Mouse (Mus musculus) C2C12 (cell line): Measurements from ENCODE around the gene Lamb3. TPM values are rescaled to one million over a fixed set of nuclear protein-coding genes. Genes with fewer than 3 reads are reported as not detected.

Experiments
- H3K27me3 ChIP-seq: one replicate; pipeline ENCODE4 v1.6.1; 2011; ENCODE audit not compliant: control insufficient read depth, insufficient read depth, insufficient read length
- H3K36me3 ChIP-seq: one replicate; pipeline ENCODE4 v1.6.1; 2011; ENCODE audit not compliant: control insufficient read depth, insufficient read depth
- H3K4me3 ChIP-seq: one replicate; pipeline ENCODE4 v1.5.1; 2011; ENCODE audit warnings: mild to moderate bottlenecking, control low read depth; ENCODE audit not compliant: poor library complexity, insufficient read depth, severe bottlenecking
- H3K79me2 ChIP-seq: one replicate; pipeline ENCODE4 v1.6.1; 2011; ENCODE audit not compliant: control insufficient read depth, insufficient read depth
- H3K79me3 ChIP-seq: one replicate; pipeline ENCODE4 v1.6.1; 2011; ENCODE audit warnings: low read depth, control low read depth
- H3ac ChIP-seq: one replicate; pipeline ENCODE3; 2011; ENCODE audit warnings: low read depth; ENCODE audit not compliant: control insufficient read depth, insufficient read length
- CEBPB ChIP-seq: IDR thresholded peaks from one replicate; pipeline ENCODE4 v1.6.1; 2011; ENCODE audit warnings: low read depth, mild to moderate bottlenecking, control low read depth, moderate library complexity
- CTCF ChIP-seq: IDR thresholded peaks from one replicate; pipeline ENCODE4 v1.5.1; 2011; ENCODE audit not compliant: control insufficient read depth, insufficient read depth, insufficient read length
- FOSL1 ChIP-seq: IDR thresholded peaks from one replicate; pipeline ENCODE4 v1.8.0; 2011; ENCODE audit warnings: mild to moderate bottlenecking, low read length; ENCODE audit not compliant: poor library complexity, insufficient read depth, severe bottlenecking
- MAX ChIP-seq: IDR thresholded peaks from one replicate; pipeline ENCODE4 v1.6.1; 2011; ENCODE audit warnings: mild to moderate bottlenecking, control low read depth
- MYOD1 ChIP-seq: IDR thresholded peaks from one replicate; pipeline ENCODE4 v1.6.1; 2011; ENCODE audit warnings: low read depth; ENCODE audit not compliant: control insufficient read depth, insufficient read length
- MYOG ChIP-seq: IDR thresholded peaks from one replicate; pipeline ENCODE4 v1.6.1; 2011; ENCODE audit not compliant: control insufficient read depth, insufficient read length; ENCODE audit errors: extremely low read depth
- USF1 ChIP-seq: IDR thresholded peaks from one replicate; pipeline ENCODE4 v1.6.1; 2011; ENCODE audit warnings: low read depth, mild to moderate bottlenecking, control low read depth, moderate library complexity
- polyA plus RNA-seq: library from polyadenylated mRNA; unstranded; fragments of >200 nt; fragmentation: generic; extraction: Trizol; gene quantifications from one replicate; pipeline ENCODE4 v1.2.1, GENCODE M21; 2012; ENCODE audit warnings: missing spikeins

Gene Lamb3
- polyA plus RNA-seq, 1 experiment: 5.3 TPM

DNA sequence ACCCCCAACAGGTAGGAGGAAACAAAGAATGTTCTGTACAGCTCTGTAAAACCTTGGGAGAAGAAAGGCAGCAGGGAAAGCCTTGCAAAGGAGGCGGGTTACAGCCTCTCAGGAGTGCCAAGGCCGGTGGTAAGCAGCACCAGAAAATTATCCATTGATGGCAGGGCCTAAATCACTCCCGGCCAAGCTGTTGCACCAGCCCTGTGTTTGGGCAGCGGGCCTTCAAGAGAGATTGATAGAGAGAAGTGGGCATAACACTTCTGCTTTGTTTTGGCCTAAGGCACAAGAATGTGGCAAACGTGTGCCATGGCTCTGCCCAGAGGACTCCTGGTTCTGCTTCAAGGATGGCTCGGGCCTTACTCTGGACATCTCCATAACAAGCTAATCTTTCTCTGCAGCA lies 172.1 kb downstream of the Lamb3 start:
- TF ChIP-seq MYOD1 (no peak), MAX (no peak), CTCF (no peak), USF1 (no peak), CEBPB (no peak), FOSL1 (no peak), MYOG (no peak)
- Histone ChIP-seq H3K79me3 (no peaks in the 10 kb centered on the region), H3K36me3 (no peaks in the 10 kb centered on the region)

DNA sequence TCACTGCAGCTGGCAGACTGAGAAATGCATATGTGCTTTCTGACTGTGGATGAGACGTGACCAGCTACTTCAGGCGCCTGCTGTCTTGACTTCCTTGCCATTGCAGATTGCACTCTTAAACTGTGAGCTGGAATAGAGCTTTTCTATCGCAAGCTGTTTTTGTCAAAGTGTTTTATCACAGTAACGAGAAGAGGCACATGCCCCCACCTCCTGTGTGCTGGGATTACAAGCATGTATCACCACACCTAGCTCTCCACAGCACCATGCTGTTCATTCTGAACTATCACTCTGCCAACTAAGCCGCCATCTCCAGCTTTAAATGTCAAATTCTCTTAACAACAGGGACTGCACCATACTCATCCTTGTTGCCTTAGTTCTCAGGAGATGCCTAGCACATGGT lies 173.4 kb downstream of the Lamb3 start:
- no peak overlapping the region for H3ac ChIP-seq
- H3K79me2 ChIP-seq: no peaks in the 10 kb centered on the region
- H3K4me3 ChIP-seq: no peak overlapping the region
- no peak for TF ChIP-seq FOSL1
- no peak for TF ChIP-seq MYOG
- no peak for TF ChIP-seq CTCF
- no peaks in the 10 kb centered on the region for H3K36me3 ChIP-seq
- H3K79me3 ChIP-seq: no peaks in the 10 kb centered on the region
- no peaks in the 10 kb centered on the region for H3K27me3 ChIP-seq

More for the DNA sequence above, 172.1 kb downstream of the Lamb3 start:
- H3K79me2 ChIP-seq: no peaks in the 10 kb centered on the region
- H3K4me3 ChIP-seq: no peak overlapping the region
- no peaks in the 10 kb centered on the region for H3K27me3 ChIP-seq
- H3ac ChIP-seq: no peak overlapping the region

DNA sequence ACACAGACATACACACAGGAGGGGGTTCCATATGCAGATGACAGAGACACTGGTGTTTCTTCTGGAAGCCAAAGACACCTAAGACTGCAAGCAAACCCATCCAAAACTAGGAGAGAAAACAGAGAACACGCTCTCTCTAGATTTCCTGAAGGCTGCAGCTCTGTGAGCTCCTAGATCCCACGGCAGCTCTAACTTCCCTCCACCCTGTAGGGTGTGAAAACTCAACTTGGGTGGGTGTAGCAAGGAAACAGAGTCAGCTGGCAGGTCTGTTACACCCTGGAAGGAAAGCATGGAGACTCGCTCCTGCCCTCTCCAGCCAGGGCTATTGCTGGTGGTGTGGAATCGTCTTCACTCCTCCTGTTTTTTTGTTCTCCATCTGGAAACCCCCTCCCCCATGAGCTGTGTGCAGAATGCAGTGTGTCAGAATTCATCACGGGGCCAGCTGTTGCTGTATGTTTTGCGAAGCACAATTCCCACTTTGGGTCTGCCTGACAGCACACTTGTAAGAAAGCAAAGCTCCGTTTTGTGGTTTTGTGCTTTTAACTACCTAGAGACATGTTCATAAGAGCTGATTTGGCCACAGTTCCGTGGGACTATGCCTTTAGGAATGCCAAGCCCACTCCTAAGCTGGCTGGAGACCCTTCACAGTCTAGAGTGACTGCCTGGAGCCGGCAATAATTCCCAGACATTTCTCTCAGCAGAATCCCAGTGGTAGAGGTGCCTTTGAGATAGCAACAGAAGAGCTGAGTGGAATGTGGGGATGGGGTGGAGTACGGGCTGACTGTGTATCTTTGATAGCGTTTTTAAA lies 174.3 kb downstream of the Lamb3 start:
- Histone ChIP-seq H3K79me2 (no peaks in the 10 kb centered on the region), H3K4me3 (no peak overlapping the region), H3ac (no peak overlapping the region), H3K79me3 (no peaks in the 10 kb centered on the region), H3K36me3 (no peaks in the 10 kb centered on the region), H3K27me3 (no peaks in the 10 kb centered on the region)
- no peak for TF ChIP-seq CEBPB
- no peak for TF ChIP-seq MAX
- TF ChIP-seq FOSL1: no peak
- TF ChIP-seq MYOG: no peak
- peak; percentile 97 for TF ChIP-seq MYOD1
- TF ChIP-seq CTCF: no peak
- no peak for TF ChIP-seq USF1

DNA sequence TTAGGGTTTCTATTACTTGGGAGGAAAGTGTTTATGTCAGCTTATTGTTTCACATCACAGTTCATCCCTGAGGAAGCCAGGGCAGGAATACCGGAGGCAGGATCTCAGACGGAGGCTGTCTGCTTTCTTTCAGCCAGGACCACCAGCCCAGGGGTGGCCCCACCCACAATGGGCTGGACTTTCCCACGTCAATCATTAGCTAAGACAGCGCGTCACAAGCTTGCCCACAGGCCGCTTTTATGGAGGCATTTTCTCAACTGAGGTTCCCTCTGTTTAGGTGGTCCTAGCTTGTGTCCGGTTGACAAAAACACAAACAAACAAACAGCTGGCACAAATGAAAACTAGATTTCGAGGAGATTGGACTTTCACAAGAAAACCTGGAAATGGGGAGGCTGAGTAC lies 174.9 kb downstream of the Lamb3 start:
- H3ac ChIP-seq: peak overlapping the region; percentile 37
- H3K27me3 ChIP-seq: no peaks in the 10 kb centered on the region
- TF ChIP-seq MYOG (no peak), CEBPB (no peak), MYOD1 (no peak), CTCF (no peak), USF1 (no peak), FOSL1 (no peak), MAX (no peak)
- H3K79me3 ChIP-seq: no peaks in the 10 kb centered on the region
- H3K79me2 ChIP-seq: no peaks in the 10 kb centered on the region
- no peak overlapping the region for H3K4me3 ChIP-seq
- H3K36me3 ChIP-seq: no peaks in the 10 kb centered on the region

DNA sequence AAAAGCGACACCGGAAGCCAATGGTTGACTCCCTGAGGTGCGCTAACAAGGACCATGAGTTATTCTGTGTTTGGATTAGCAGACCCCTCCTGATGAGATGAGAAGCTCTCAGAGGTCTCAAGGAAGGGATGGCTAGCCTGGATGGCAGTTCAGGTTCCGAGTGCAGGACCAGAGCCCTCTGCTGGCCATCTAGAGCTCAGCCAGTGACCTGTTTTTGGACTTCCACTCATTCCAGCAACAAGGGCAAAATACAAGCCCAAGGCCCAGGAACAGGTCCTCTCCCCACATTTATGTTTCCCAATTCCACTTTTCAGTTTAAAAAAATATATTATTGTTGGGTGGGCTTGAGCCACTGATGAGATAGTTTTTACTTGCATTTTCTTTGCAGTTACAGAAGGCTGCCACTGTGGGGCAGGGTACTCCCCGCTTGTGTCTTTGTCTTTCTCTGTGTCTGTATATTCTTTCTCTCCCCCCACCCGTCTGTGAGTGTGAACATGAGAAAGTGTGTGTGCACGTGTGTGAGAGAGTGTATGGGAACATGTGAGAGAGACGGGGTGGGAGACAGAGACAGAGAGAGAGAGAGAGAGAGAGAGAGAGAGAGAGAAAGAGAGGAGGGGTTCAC lies 175.5 kb downstream of the Lamb3 start:
- H3K79me2 ChIP-seq: no peaks in the 10 kb centered on the region
- H3K4me3 ChIP-seq: no peak overlapping the region
- peak overlapping the region; percentile 37 for H3ac ChIP-seq
- no peaks in the 10 kb centered on the region for H3K27me3 ChIP-seq
- TF ChIP-seq USF1 (no peak), CEBPB (no peak), MAX (no peak), MYOG (no peak), MYOD1 (no peak), FOSL1 (no peak), CTCF (no peak)
- no peaks in the 10 kb centered on the region for H3K36me3 ChIP-seq
- H3K79me3 ChIP-seq: no peaks in the 10 kb centered on the region

DNA sequence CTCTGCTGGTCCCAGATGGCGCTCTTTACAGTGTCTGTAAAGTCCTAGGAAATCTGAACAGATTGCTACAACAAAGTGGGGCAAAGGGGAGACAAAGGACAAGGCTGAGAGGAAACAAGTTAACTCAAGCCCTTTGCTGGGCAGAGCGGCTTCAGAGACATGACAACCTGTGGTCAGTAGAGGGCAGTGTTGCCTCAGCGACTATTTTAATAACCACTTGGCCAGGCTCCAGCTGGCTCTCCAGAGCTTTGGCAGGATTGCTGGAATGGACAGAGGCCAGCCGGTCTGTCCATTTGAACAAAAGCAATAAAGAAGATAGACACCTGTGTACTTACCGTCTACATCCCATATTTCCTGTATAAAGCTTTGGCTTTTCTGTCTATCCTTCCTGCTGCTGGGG lies 178.6 kb downstream of the Lamb3 start:
- TF ChIP-seq MAX (no peak), CTCF (peak; percentile 56)
- Histone ChIP-seq H3K79me3 (no peaks in the 10 kb centered on the region), H3ac (no peak overlapping the region), H3K27me3 (no peaks in the 10 kb centered on the region), H3K36me3 (no peaks in the 10 kb centered on the region), H3K4me3 (no peak overlapping the region), H3K79me2 (no peaks in the 10 kb centered on the region)
